Mouse (Mus musculus): ENCODE data around the gene Ufd1. TPM values are rescaled to one million over a fixed set of nuclear protein-coding genes. Genes with fewer than 3 reads are reported as not detected.
"Not testable (repeated sequence)": the region's sequence is repeated elsewhere in the genome, so short reads cannot be mapped to it uniquely, and the experiment has no call there.

The Ufd1 gene
- total and polyA plus RNA-seq, 2 experiments from 2014 or later, result 53.3 to 114 TPM

DNA sequence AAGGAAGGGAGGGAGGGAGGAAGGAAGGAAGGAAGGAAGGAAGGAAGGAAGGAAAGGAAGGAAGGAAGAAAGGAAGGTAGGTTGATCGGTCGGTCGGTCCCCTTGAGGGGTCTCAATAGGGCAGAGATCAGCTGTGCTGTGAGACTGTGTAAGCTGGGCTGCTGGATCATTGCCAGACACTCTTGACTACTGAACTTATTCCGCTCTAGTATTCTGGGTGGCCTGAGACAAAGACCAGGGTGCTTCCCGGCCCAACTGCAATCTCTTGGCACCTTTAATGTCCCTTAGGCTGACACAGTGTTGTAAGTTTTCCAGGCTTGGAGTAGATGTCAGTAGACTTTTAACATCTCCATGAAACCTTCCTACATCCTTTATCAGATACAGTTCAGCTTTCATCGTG lies 17.5 kb downstream of the Ufd1 start:
- DNase-seq (ENCODE audit: low spot score) (no peak), ATAC-seq (no peak)
- TF ChIP-seq CTCF (IDR thresholded peaks at IDR 0.05; ENCODE audit: low read depth), result no peak
- Histone ChIP-seq H3K27me3 (ENCODE audit: insufficient read depth, low read length) (no peaks in the 10 kb centered on the region), H3K9me3 (ENCODE audit: low read length) (no peaks in the 10 kb centered on the region), H3K27ac (no peak overlapping the region), H3K4me3 (ENCODE audit: low read length) (no peak overlapping the region), H3K36me3 (ENCODE audit: insufficient read depth, low read length) (peaks cover 50% of the 10 kb centered on the region), H3K4me2 (ENCODE audit: low read depth, low read length) (no peak overlapping the region), H3K4me1 (ENCODE audit: insufficient read depth, low read length) (no peaks in the 10 kb centered on the region), H3K9ac (replicated peaks; ENCODE audit: low read length) (no peak overlapping the region)
- WGBS, result 83% methylated on average over 6 of the region's 6 CpGs

DNA sequence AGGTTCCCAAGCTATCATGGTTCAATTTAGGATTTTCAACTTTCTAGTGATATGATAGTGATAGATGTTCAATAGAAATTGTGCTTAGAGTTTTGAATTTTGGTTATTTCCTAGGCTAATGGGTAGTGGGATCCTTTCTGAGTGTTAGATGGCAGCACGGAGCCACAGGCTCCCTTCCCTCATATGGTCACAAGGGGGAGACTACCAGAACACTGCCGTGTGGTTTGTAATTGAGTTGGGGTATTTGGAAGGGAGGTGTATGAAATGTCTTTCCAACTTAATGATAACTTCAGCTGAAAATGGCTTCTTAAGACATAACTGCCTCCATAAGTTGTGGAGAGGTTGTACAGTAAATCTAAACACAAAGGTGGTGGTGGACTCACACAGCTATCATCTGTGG lies 21.9 kb downstream of the Ufd1 start:
- no peak overlapping the region for H3K4me3 ChIP-seq (ENCODE audit: low read length)
- no peaks in the 10 kb centered on the region for H3K27me3 ChIP-seq (ENCODE audit: insufficient read depth, low read length)
- ATAC-seq, result no peak
- peak; percentile 57 for TF ChIP-seq CTCF (IDR thresholded peaks at IDR 0.05; ENCODE audit: low read depth)
- no peak overlapping the region for H3K27ac ChIP-seq
- no peak overlapping the region for H3K9ac ChIP-seq (replicated peaks; ENCODE audit: low read length)
- 66% methylated on average over 2 of the region's 2 CpGs for WGBS
- H3K4me1 ChIP-seq (ENCODE audit: insufficient read depth, low read length), result no peaks in the 10 kb centered on the region
- no peaks in the 10 kb centered on the region for H3K9me3 ChIP-seq (ENCODE audit: low read length)
- H3K36me3 ChIP-seq (ENCODE audit: insufficient read depth, low read length), result peaks cover 22% of the 10 kb centered on the region
- no peak overlapping the region for H3K4me2 ChIP-seq (ENCODE audit: low read depth, low read length)
- peak; percentile 17 for DNase-seq (ENCODE audit: low spot score)

DNA sequence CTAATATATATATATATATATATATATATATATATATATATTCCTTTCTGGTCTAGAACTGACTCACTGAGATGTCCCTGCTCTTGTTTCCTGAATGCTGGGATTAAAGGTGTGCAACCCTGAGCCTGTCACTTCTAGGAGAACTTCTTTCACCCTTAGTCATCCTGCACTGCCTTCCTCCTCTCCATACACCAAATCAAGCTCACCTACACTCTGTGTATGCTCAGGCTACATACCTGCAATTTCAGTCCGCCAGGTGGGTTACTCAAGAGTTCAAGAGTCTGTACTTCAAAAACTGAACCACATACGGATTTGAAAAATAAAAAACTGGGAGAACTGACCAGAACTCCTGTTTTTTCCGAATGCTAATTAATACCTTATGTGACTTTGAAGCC lies 24.5 kb downstream of the Ufd1 start:
- WGBS, result 32% methylated on average over 3 of the region's 3 CpGs

DNA sequence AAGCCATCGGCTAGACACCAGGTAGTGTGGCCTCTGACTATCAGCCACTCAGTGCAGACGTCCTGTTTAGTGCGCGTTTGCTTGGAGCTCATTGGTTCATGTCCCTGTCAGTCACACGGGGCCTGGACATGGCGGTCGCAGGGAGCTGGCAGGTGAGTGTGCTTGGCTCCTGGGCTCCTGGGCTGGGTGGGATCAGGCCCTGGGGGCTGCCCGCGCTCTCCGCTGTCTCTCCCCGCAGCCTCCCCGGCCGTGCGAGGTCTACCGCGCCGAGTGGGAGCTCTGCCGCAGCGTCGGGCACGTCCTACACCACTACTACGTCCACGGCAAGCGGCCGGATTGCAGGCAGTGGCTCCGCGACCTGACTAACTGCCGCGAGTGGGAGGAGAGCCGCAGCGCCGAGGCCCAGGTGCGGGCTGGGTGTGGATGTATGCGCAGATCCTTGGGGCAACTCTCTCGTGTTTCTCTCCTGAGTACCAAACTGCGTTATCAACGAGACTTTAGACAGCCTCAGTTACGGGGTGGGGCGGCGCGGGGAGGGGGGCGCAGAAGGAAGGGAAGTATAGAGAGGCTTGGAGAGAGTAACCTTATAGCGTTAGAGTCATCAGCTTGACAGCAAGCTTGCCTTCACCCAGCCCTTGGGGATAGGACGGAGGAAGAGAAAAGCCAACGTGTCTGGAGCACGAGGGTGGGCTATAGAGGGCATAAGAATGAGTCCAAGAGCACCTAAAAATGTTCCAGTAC lies 25.1 kb downstream of the Ufd1 start, which contains the start of the genes 2510002D24Rik and Gm28539:
TSS of gene 2510002D24Rik (plus strand) at position 111 of the 741 bp plus-strand sequence.
TSS of gene Gm28539 (plus strand) at position 117 of the 741 bp plus-strand sequence.
- Histone ChIP-seq H3K27me3 (ENCODE audit: insufficient read depth, low read length) (no peaks in the 10 kb centered on the region), H3K36me3 (ENCODE audit: insufficient read depth, low read length) (peaks cover 19% of the 10 kb centered on the region; the same call in 1 of the 2 replicates), H3K4me1 (ENCODE audit: insufficient read depth, low read length) (no peaks in the 10 kb centered on the region), H3K27ac (peak within 1 kb of the TSS; percentile 86), H3K4me3 (ENCODE audit: low read length) (peak within 1 kb of the TSS; percentile 94), H3K4me2 (ENCODE audit: low read depth, low read length) (peak within 1 kb of the TSS; percentile 77), H3K9ac (replicated peaks; ENCODE audit: low read length) (peak within 1 kb of the TSS; percentile 94), H3K9me3 (ENCODE audit: low read length) (no peaks in the 10 kb centered on the region)
- ATAC-seq (peak; percentile 97), DNase-seq (ENCODE audit: low spot score) (peak; percentile 94)
- whole genome bisulfite sequencing, result 2% methylated on average over 46 of the region's 46 CpGs
- TF ChIP-seq CTCF (IDR thresholded peaks at IDR 0.05; ENCODE audit: low read depth), result no peak

More for the DNA sequence above, 24.5 kb downstream of the Ufd1 start:
- ATAC-seq (peak; percentile 39), DNase-seq (ENCODE audit: low spot score) (no peak)
- Histone ChIP-seq H3K4me2 (ENCODE audit: low read depth, low read length) (peak overlapping the region; percentile 77), H3K9ac (replicated peaks; ENCODE audit: low read length) (peak overlapping the region; percentile 94), H3K27ac (0 out of 2 replicates have a peak overlapping the region, but pooled peaks have one; percentile 86), H3K36me3 (ENCODE audit: insufficient read depth, low read length) (peaks cover 22% of the 10 kb centered on the region; the same call in 1 of the 2 replicates), H3K4me3 (ENCODE audit: low read length) (peak overlapping the region; percentile 94), H3K9me3 (ENCODE audit: low read length) (no peaks in the 10 kb centered on the region), H3K27me3 (ENCODE audit: insufficient read depth, low read length) (no peaks in the 10 kb centered on the region), H3K4me1 (ENCODE audit: insufficient read depth, low read length) (no peaks in the 10 kb centered on the region)
- TF ChIP-seq CTCF (IDR thresholded peaks at IDR 0.05; ENCODE audit: low read depth), result no peak

DNA sequence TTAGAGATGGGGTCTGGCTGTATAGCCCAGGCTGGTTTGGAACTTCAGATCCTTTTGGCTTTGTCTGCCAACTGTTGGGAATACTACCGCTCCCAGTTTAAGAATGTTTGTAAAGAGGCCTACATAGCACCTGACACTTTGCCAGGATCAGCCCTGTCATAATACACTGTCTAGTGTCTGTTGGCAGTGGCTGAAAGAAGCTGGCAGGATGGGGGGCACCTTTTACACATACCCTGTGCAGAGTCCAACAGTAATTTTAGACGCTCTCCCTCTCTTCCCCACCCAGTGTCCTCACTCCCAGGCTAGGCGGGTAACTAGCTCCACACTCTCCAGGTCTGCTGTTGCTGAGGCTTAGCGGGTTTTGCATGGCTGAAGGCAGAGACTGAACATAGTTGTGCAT lies 26.8 kb downstream of the Ufd1 start:
- 88% methylated on average over 4 of the region's 4 CpGs for WGBS
- H3K4me1 ChIP-seq (ENCODE audit: insufficient read depth, low read length), result no peaks in the 10 kb centered on the region
- no peak overlapping the region for H3K4me2 ChIP-seq (ENCODE audit: low read depth, low read length)
- no peaks in the 10 kb centered on the region for H3K27me3 ChIP-seq (ENCODE audit: insufficient read depth, low read length)
- no peak for TF ChIP-seq CTCF (IDR thresholded peaks at IDR 0.05; ENCODE audit: low read depth)
- H3K27ac ChIP-seq, result no peak overlapping the region
- no peak overlapping the region for H3K9ac ChIP-seq (replicated peaks; ENCODE audit: low read length)
- H3K9me3 ChIP-seq (ENCODE audit: low read length), result no peaks in the 10 kb centered on the region
- ATAC-seq (no peak), DNase-seq (ENCODE audit: low spot score) (no peak)
- H3K4me3 ChIP-seq (ENCODE audit: low read length), result no peak overlapping the region
- peaks cover 9% of the 10 kb centered on the region; the same call in 1 of the 2 replicates for H3K36me3 ChIP-seq (ENCODE audit: insufficient read depth, low read length)

DNA sequence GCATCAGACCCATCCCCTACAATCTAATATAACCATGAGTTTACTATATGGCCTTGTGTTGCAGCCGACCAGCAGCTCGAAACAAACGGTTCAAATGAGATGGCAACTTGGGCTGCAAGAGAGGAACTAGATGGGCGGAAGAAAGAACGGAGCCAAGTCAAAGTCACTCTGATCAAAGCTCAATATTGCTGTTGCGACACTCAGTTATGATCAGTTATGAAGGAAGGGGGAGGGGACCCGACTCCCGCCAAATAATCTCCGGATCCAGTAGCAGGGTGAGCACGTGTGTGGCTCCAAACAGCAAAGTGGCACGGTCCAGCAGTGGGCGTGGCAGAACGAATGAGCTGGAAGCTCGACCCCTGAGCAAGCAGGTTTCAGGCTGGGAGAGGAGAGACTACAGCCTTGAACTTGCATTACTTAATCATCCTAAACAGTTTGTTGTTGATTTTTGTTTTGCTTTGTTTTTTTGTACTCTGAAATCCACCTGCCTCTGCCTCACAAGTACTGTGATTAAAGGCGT lies 34.8 kb downstream of the Ufd1 start:
- no peaks in the 10 kb centered on the region for H3K27me3 ChIP-seq (ENCODE audit: insufficient read depth, low read length)
- no peak overlapping the region for H3K4me2 ChIP-seq (ENCODE audit: low read depth, low read length)
- DNase-seq (ENCODE audit: low spot score) (no peak), ATAC-seq (no peak)
- 92% methylated on average over 15 of the region's 15 CpGs for WGBS
- TF ChIP-seq CTCF (IDR thresholded peaks at IDR 0.05; ENCODE audit: low read depth), result no peak
- H3K9ac ChIP-seq (replicated peaks; ENCODE audit: low read length), result no peak overlapping the region
- H3K4me3 ChIP-seq (ENCODE audit: low read length), result no peak overlapping the region
- no peak overlapping the region for H3K27ac ChIP-seq
- H3K9me3 ChIP-seq (ENCODE audit: low read length), result no peaks in the 10 kb centered on the region
- no peaks in the 10 kb centered on the region for H3K4me1 ChIP-seq (ENCODE audit: insufficient read depth, low read length)
- H3K36me3 ChIP-seq (ENCODE audit: insufficient read depth, low read length), result no peaks in the 10 kb centered on the region

DNA sequence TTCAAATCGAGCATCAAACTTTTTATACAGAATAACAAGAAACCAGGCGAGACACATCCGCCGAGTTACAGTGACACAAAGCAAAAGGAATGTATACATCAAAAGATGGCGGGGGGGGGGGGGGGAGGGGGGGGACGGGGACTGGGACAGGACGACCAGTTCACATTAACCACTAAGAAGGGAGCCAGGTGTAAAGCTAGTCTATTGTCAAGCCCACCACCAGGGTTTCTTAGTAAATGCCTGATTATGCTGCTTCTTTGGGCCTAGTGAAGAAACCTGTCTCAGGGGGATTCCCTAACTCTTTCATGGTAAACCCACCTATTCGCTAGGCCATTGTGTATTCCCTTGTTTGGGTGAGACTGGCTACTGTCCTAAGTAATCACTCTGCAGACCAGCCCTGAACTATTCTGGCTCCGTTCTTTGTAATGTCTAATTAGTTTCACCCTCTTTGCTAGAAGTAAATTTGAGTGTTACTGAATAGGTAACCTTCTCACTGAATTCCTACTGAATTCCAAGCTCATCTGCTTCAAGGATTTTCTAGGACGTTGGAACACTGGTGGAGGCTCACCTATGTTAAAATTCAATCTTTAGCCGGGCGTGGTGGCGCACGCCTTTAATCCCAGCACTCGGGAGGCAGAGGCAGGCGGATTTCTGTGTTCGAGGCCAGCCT lies 38.1 kb downstream of the Ufd1 start:
- H3K9me3 ChIP-seq (ENCODE audit: low read length); DNase-seq (ENCODE audit: low spot score); H3K4me3 ChIP-seq (ENCODE audit: low read length); ATAC-seq; H3K27me3 ChIP-seq (ENCODE audit: insufficient read depth, low read length); H3K9ac ChIP-seq (replicated peaks; ENCODE audit: low read length); H3K36me3 ChIP-seq (ENCODE audit: insufficient read depth, low read length); H3K4me1 ChIP-seq (ENCODE audit: insufficient read depth, low read length); H3K4me2 ChIP-seq (ENCODE audit: low read depth, low read length); H3K27ac ChIP-seq: not testable (repeated sequence)
- WGBS, result 94% methylated on average over 16 of the region's 17 CpGs

Measured in hindbrain, postnatal 0 days (tissue).